Mouse (Mus musculus) midbrain, embryonic 14.5 days (tissue): ENCODE data around the gene Lemd1. TPM values are rescaled to one million over a fixed set of nuclear protein-coding genes. Genes with fewer than 3 reads are reported as not detected.
A peak's percentile ranks its signal among the peaks of the same experiment; 100 is the strongest.

Source experiments
- ATAC-seq: fragments of 200-750 bp; cut with Nextera tagmentation; 2 replicates; pipeline ENCODE4 v1.8.0; 2017; ENCODE audit warnings: moderate number of reproducible peaks, moderate library complexity; ENCODE audit not compliant: low FRiP score, low TSS enrichment
- DNase-seq: peaks from one replicate; pipeline ENCODE4 v3.0.0-alpha.2; 2015
- H3K27ac ChIP-seq: fragments of 300-500 bp; sonication (generic); replicated peaks from 2 replicates; pipeline ENCODE4 v1.5.1; 2014; ENCODE audit warnings: mild to moderate bottlenecking, low read depth, low read length, moderate library complexity
- H3K27me3 ChIP-seq: fragments of 300-500 bp; sonication (generic); 2 replicates; pipeline ENCODE4 v1.6.1; 2014; ENCODE audit warnings: low read length, control low read depth, mixed read lengths; ENCODE audit not compliant: control insufficient read depth, insufficient read depth
- H3K36me3 ChIP-seq: fragments of 300-500 bp; sonication (generic); 2 replicates; pipeline ENCODE4 v1.6.1; 2014; ENCODE audit warnings: low read length, control low read depth; ENCODE audit not compliant: control insufficient read depth, insufficient read depth
- H3K4me1 ChIP-seq: fragments of 300-500 bp; sonication (generic); 2 replicates; pipeline ENCODE4 v1.6.1; 2014; ENCODE audit warnings: mild to moderate bottlenecking, antibody characterized with exemption, low read length, control low read depth; ENCODE audit not compliant: control insufficient read depth, insufficient read depth
- H3K4me2 ChIP-seq: fragments of 300-500 bp; sonication (generic); 2 replicates; pipeline ENCODE4 v1.6.1; 2014; ENCODE audit warnings: mild to moderate bottlenecking, low read length, moderate library complexity
- H3K4me3 ChIP-seq: fragments of 300-500 bp; sonication (generic); replicated peaks from 2 replicates; pipeline ENCODE4 v1.5.1; 2014; ENCODE audit warnings: low read depth, low read length
- H3K9ac ChIP-seq: fragments of 300-500 bp; sonication (generic); replicated peaks from 2 replicates; pipeline ENCODE4 v1.6.1; 2014; ENCODE audit warnings: mild to moderate bottlenecking, low read length, moderate library complexity
- H3K9me3 ChIP-seq: fragments of 300-500 bp; sonication (generic); 2 replicates; pipeline ENCODE4 v1.6.1; 2016; ENCODE audit warnings: low read length, control low read depth, mixed read lengths; ENCODE audit not compliant: control insufficient read depth
- WGBS: fragments of 180-500 bp; shearing (Covaris S2); extraction: QIAGEN DNeasy Blood & Tissue Kit; methylation state at CpG from one replicate; pipeline ENCODE4 v1.1.7; 2014; 5-methylcytosine and 5-hydroxymethylcytosine counted together
- microRNA counts: library from miRNA; unstranded; fragments of <30 nt; microRNA quantifications from one replicate; lab custom pipeline; 2016
- microRNA-seq: library from miRNA; unstranded; fragments of <30 nt; microRNA quantifications from one replicate; pipeline ENCODE4, GENCODE M21; 2016
- polyA plus RNA-seq: library from polyadenylated mRNA; unstranded; fragments of >200 nt; fragmentation: Nextera tagmentation; extraction: Ambion mirVana; gene quantifications from 2 replicates; pipeline ENCODE4 v1.2.1, GENCODE M21; 2014

Lemd1 gene
- polyA plus RNA-seq, 1 experiment from 2014 or later: 23.2 TPM

DNA sequence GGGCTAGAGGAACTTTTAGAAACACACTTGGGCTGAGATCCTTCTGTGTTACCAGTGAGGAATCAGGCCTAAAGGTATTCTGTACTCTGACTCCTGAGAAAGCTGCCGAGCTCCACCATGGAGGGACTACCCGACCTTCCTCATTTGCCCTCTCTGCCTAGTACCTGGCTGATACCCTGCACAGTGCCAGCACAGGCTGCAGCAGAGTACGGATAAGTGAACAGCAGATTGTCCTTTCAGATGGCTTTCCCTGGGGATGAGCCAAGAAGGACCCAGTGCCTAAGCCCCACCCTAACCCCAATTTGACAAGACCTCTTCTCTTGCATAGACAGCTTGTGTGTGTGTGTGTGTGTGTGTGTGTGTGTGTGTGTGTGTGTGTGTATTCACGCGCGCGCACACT, 117.4 kb downstream of the Lemd1 start:
- no peak overlapping the region for H3K4me2 ChIP-seq
- H3K9ac ChIP-seq: no peak overlapping the region
- H3K4me1 ChIP-seq: 0 out of 2 replicates have a peak, but pooled peaks cover 1% of the 10 kb centered on the region
- H3K27ac ChIP-seq: no peak overlapping the region
- no peak for ATAC-seq
- no peaks in the 10 kb centered on the region for H3K27me3 ChIP-seq
- no peak for DNase-seq
- H3K4me3 ChIP-seq: no peak overlapping the region
- H3K9me3 ChIP-seq: no peaks in the 10 kb centered on the region
- 89% methylated on average over 7 of the region's 7 CpGs for WGBS
- no peaks in the 10 kb centered on the region for H3K36me3 ChIP-seq

MicroRNAs within 50 kb of the gene (microRNA counts, 519-probe panel; counts per million panel counts)
- 5,830 counts per million, percentile 73 among the panel's probes with 10 or more counts for microRNA mmu-miR-135b (lab: Ali Mortazavi, UCI)

Small RNA genes lying within 50 kb of the gene (microRNA-seq; reads per million reads assigned to microRNA genes)
- 16,830 reads per million, percentile 98 among the genes with 10 or more reads in this experiment for gene Mir135b

Other genes with a start within 250 kb of the Lemd1 start
- 2.6 and 6.4 TPM in 2 replicates for gene Slc45a3, start 228.5 kb upstream of the Lemd1 start, polyA plus RNA-seq
- 14.4 and 17.1 TPM in 2 replicates for gene Elk4, start 183.8 kb upstream of the Lemd1 start, polyA plus RNA-seq
- gene Mfsd4a, start 123.4 kb upstream of the Lemd1 start, polyA plus RNA-seq: 7.5 and 10.2 TPM in 2 replicates
- 0.63 and 1.1 TPM in 2 replicates for gene Cdk18, start 51.7 kb upstream of the Lemd1 start, polyA plus RNA-seq
- 4.4 and 4.5 TPM in 2 replicates for gene AC124108.1, start within 50 bp of the Lemd1 start, polyA plus RNA-seq
- 0.70 TPM in 1 of 2 replicates, not detected in the other for gene Gm10188, start 38.3 kb downstream of the Lemd1 start, polyA plus RNA-seq
- 10.1 and 11.1 TPM in 2 replicates for gene Klhdc8a, start 107.2 kb downstream of the Lemd1 start, polyA plus RNA-seq
- 22.3 and 38.0 TPM in 2 replicates for gene Nuak2, start 124.7 kb downstream of the Lemd1 start, polyA plus RNA-seq
- 28.4 and 29.1 TPM in 2 replicates for gene Tmcc2, start 199.8 kb downstream of the Lemd1 start, polyA plus RNA-seq
- gene Dstyk, start 226.1 kb downstream of the Lemd1 start, polyA plus RNA-seq: 10.6 and 11.4 TPM in 2 replicates